Mouse (Mus musculus) MN1 (cell line): ENCODE results near the gene Fkbp2.
"Not testable (repeated sequence)": the region's sequence is repeated elsewhere in the genome, so short reads cannot be mapped to it uniquely, and the experiment has no call there.

Source experiments
- DNase-seq: peaks from one replicate; pipeline ENCODE4 v3.0.0-alpha.2; 2016; ENCODE audit warnings: low spot score

The Fkbp2 gene

GRCm38 (mm10) chr19:6991166-6991565 lies 10.9 kb upstream of the Fkbp2 start:
- DNase-seq: not testable (repeated sequence)

GRCm38 (mm10) chr19:6990712-6991111 lies 10.4 kb upstream of the Fkbp2 start:
- DNase-seq: no peak

GRCm38 (mm10) chr19:6989251-6989650 lies 8.9 kb upstream of the Fkbp2 start:
- no peak for DNase-seq

- DNase-seq: no peak
Observed at GRCm38 (mm10) chr19:6987904-6988285, 7.6 kb upstream of the Fkbp2 start.

- DNase-seq: peak; percentile 39
Observed at GRCm38 (mm10) chr19:6987061-6987903, 7.0 kb upstream of the Fkbp2 start, which contains the start of gene Vegfb. Gene Vegfb (minus strand): TSS chr19:6987651.

GRCm38 (mm10) chr19:6985951-6986708 lies 5.8 kb upstream of the Fkbp2 start:
- no peak for DNase-seq

GRCm38 (mm10) chr19:6985300-6985699 lies 5.0 kb upstream of the Fkbp2 start:
- DNase-seq: no peak

GRCm38 (mm10) chr19:6983621-6984020 lies 3.3 kb upstream of the Fkbp2 start:
- no peak for DNase-seq

- DNase-seq: no peak
Observed at GRCm38 (mm10) chr19:6981465-6981864, 1.2 kb upstream of the Fkbp2 start.

GRCm38 (mm10) chr19:6979486-6980380 lies 568 bp downstream of the Fkbp2 start:
- peak; percentile 97 for DNase-seq

GRCm38 (mm10) chr19:6979001-6979479 lies 1.3 kb downstream of the Fkbp2 start:
- peak; percentile 46 for DNase-seq

- no peak for DNase-seq
Observed at GRCm38 (mm10) chr19:6978639-6978974, 1.7 kb downstream of the Fkbp2 start.

- no peak for DNase-seq
Observed at GRCm38 (mm10) chr19:6977759-6978638, 2.3 kb downstream of the Fkbp2 start.

GRCm38 (mm10) chr19:6975537-6976521 lies 4.5 kb downstream of the Fkbp2 start, which contains the start of gene Plcb3:
Gene Plcb3 (minus strand): TSS chr19:6976470.
- peak; percentile 91 for DNase-seq

- peak; percentile 78 for DNase-seq
Observed at GRCm38 (mm10) chr19:6974211-6975205, 5.8 kb downstream of the Fkbp2 start, which contains the start of gene Ppp1r14b. Gene Ppp1r14b (plus strand): TSS chr19:6974968.

GRCm38 (mm10) chr19:6973581-6974190 lies 6.6 kb downstream of the Fkbp2 start:
- DNase-seq: no peak

- no peak for DNase-seq
Observed at GRCm38 (mm10) chr19:6972247-6972917, 7.9 kb downstream of the Fkbp2 start.
